Mouse (Mus musculus): ENCODE results near the gene Tacc2. TPM values are rescaled to one million over a fixed set of nuclear protein-coding genes. Genes with fewer than 3 reads are reported as not detected.

Tacc2 gene
- total and polyA plus RNA-seq, 3 experiments, result 3.5 to 21.5 TPM; not detected in 1

- DNase-seq (ENCODE audit: low read depth, low spot score), result no peak
- H3K9me3 ChIP-seq (replicated peaks; ENCODE audit: insufficient read depth, low read length), result no peaks in the 10 kb centered on the region
These were observed 139.8 kb downstream of the Tacc2 start for GRCm38 (mm10) chr7:130716989-130717388.

GRCm38 (mm10) chr7:130719931-130720598 lies 142.8 kb downstream of the Tacc2 start:
- H3K79me2 ChIP-seq (ENCODE audit: control insufficient read depth, insufficient read depth, low read length, poor library complexity), result no peaks in the 10 kb centered on the region
- TF ChIP-seq POLR2AphosphoS2 (IDR thresholded peaks at IDR 0.05; ENCODE audit: low read length) (no peak), HCFC1 (IDR thresholded peaks at IDR 0.05; ENCODE audit: low read depth, low read length) (no peak), BHLHE40 (IDR thresholded peaks at IDR 0.05; ENCODE audit: borderline replicate concordance, low read depth, low read length) (no peak)
- H3K9me3 ChIP-seq (replicated peaks; ENCODE audit: insufficient read depth, low read length), result no peaks in the 10 kb centered on the region
- no peaks in the 10 kb centered on the region for H3K27me3 ChIP-seq (ENCODE audit: control insufficient read depth in 1 of 2, insufficient read depth in 2 of 2, low read length in 2 of 2)
- peak; percentile 19 for DNase-seq (ENCODE audit: low read depth, low spot score)
- H3K4me3 ChIP-seq (ENCODE audit: control insufficient read depth in 1 of 2, insufficient read depth in 1 of 2, low read depth in 2 of 2, low read length in 2 of 2), result no peak overlapping the region
- H3K9ac ChIP-seq (ENCODE audit: control insufficient read depth, low read depth, low read length, poor library complexity, severe bottlenecking), result no peak overlapping the region
- no peaks in the 10 kb centered on the region; a peak in 1 of 4 replicates for H3K36me3 ChIP-seq (ENCODE audit: control insufficient read depth in 1 of 2, insufficient read depth in 2 of 2, low read length in 2 of 2)
- no peak overlapping the region for H3K27ac ChIP-seq (ENCODE audit: control insufficient read depth, low read depth, low read length)
- H3K4me1 ChIP-seq (ENCODE audit: control insufficient read depth in 1 of 2, insufficient read depth in 2 of 2, low read length in 2 of 2), result no peaks in the 10 kb centered on the region

More at GRCm38 (mm10) chr7:130716989-130717388, 139.8 kb downstream of the Tacc2 start:
- Histone ChIP-seq H3K4me3 (ENCODE audit: control insufficient read depth in 1 of 2, insufficient read depth in 1 of 2, low read depth in 2 of 2, low read length in 2 of 2) (no peak overlapping the region), H3K9ac (ENCODE audit: control insufficient read depth, low read depth, low read length, poor library complexity, severe bottlenecking) (no peak overlapping the region), H3K4me1 (ENCODE audit: control insufficient read depth in 1 of 2, insufficient read depth in 2 of 2, low read length in 2 of 2) (no peaks in the 10 kb centered on the region), H3K36me3 (ENCODE audit: control insufficient read depth in 1 of 2, insufficient read depth in 2 of 2, low read length in 2 of 2) (no peaks in the 10 kb centered on the region; a peak in 1 of 4 replicates), H3K27me3 (ENCODE audit: control insufficient read depth in 1 of 2, insufficient read depth in 2 of 2, low read length in 2 of 2) (no peaks in the 10 kb centered on the region), H3K27ac (ENCODE audit: control insufficient read depth, low read depth, low read length) (no peak overlapping the region), H3K79me2 (ENCODE audit: control insufficient read depth, insufficient read depth, low read length, poor library complexity) (no peaks in the 10 kb centered on the region)
- TF ChIP-seq MYC (IDR thresholded peaks at IDR 0.05; ENCODE audit: low read depth, low read length) (no peak), SIN3A (IDR thresholded peaks at IDR 0.05; ENCODE audit: low read length) (no peak), RCOR1 (IDR thresholded peaks at IDR 0.05; ENCODE audit: low read depth, low read length) (no peak), POLR2A (IDR thresholded peaks at IDR 0.05; ENCODE audit: control insufficient read depth in 1 of 2, insufficient read depth in 1 of 2, low read depth in 1 of 2, low read length in 2 of 2, poor library complexity in 1 of 2) (no peak), BHLHE40 (IDR thresholded peaks at IDR 0.05; ENCODE audit: borderline replicate concordance, low read depth, low read length) (no peak), ZC3H11A (IDR thresholded peaks at IDR 0.05; ENCODE audit: low read depth, low read length) (no peak), POLR2AphosphoS5 (IDR thresholded peaks at IDR 0.05; ENCODE audit: borderline replicate concordance, low read depth, low read length) (no peak), MAFK (IDR thresholded peaks at IDR 0.05; ENCODE audit: borderline replicate concordance, low read depth, low read length) (no peak), MAX (IDR thresholded peaks at IDR 0.05; ENCODE audit: low read length) (no peak), ZMIZ1 (IDR thresholded peaks at IDR 0.05; ENCODE audit: low read depth, low read length) (no peak), MEF2A (IDR thresholded peaks at IDR 0.05; ENCODE audit: extremely low read depth, insufficient replicate concordance, low read depth, low read length, poor library complexity, severe bottlenecking) (no peak), POLR2AphosphoS2 (IDR thresholded peaks at IDR 0.05; ENCODE audit: low read length) (no peak), CHD1 (IDR thresholded peaks at IDR 0.05; ENCODE audit: low read depth, low read length) (no peak), E2F4 (IDR thresholded peaks at IDR 0.05; ENCODE audit: borderline replicate concordance, low read depth, low read length) (no peak), GABPA (IDR thresholded peaks at IDR 0.05; ENCODE audit: low read depth, low read length) (no peak)
